Mouse (Mus musculus): ENCODE measurements around the gene Psen2.

DNA sequence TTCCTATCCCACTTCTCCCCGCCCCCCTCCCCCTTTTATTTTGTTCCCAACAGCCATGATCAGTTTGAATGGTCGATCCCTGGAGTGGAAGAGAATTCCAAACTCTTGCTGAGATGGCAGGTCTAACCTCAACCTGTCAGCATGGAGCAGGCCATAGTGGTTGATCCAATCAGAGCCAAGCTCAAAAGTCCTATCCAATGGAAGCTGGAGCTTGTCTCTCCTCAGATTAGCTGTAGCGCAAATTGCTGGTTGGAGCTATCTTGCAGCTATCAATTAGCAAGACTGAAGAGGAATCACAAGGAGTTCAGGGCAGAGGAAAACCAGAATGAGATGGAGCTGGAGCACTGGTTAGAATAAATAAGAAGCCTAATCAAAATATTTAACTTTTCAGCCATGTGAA is 54.9 kb downstream of the Psen2 start:
- TF ChIP-seq EP300 (IDR thresholded peaks at IDR 0.05; ENCODE audit: low read length) (no peak), TCF12 (IDR thresholded peaks at IDR 0.05; ENCODE audit: low read depth, low read length) (no peak), USF1 (IDR thresholded peaks at IDR 0.05; ENCODE audit: low read depth, low read length) (no peak), POLR2A (IDR thresholded peaks at IDR 0.05; ENCODE audit: low read depth, low read length) (no peak)

Data from CH12.LX (cell line).